Mouse (Mus musculus) ES-E14 (cell line): ENCODE measurements around the gene Mcm9. TPM values are rescaled to one million over a fixed set of nuclear protein-coding genes. Genes with fewer than 3 reads are reported as not detected.
"Not testable (repeated sequence)": the region's sequence is repeated elsewhere in the genome, so short reads cannot be mapped to it uniquely, and the experiment has no call there.

Experiments
- DNase-seq: peaks from one replicate; pipeline ENCODE4 v3.0.0-alpha.2; 2013; ENCODE audit warnings: low read depth, low spot score
- H3K27ac ChIP-seq: 2 replicates; pipeline ENCODE4 v1.5.1; 2012; ENCODE audit warnings: low read depth, mild to moderate bottlenecking, low read length, moderate library complexity, mixed read lengths; ENCODE audit not compliant: poor library complexity, insufficient read depth, severe bottlenecking
- H3K36me3 ChIP-seq: 2 replicates; pipeline ENCODE4 v1.6.1; 2012; ENCODE audit warnings: mild to moderate bottlenecking, low read length, moderate library complexity, mixed read lengths; ENCODE audit not compliant: control insufficient read depth, poor library complexity, insufficient read depth, severe bottlenecking
- H3K4me1 ChIP-seq, 2 experiments: fragments of 150-350 bp in 1 of 2; sonication (generic) in 1 of 2; 2 replicates each; pipeline ENCODE4 v1.6.1; 2012; ENCODE audit warnings: low read length in 2 of 2, mild to moderate bottlenecking in 1 of 2, mixed read lengths in 1 of 2; ENCODE audit not compliant: control insufficient read depth in 2 of 2, insufficient read depth in 2 of 2, poor library complexity in 1 of 2
- H3K4me3 ChIP-seq, 2 experiments: fragments of 150-350 bp in 1 of 2; sonication (generic) in 1 of 2; 2 replicates each; pipeline ENCODE4 v1.5.1; 2012; ENCODE audit warnings: low read length in 2 of 2, low read depth in 1 of 2, mild to moderate bottlenecking in 1 of 2, mixed read lengths in 1 of 2; ENCODE audit not compliant: insufficient read depth in 1 of 2, poor library complexity in 1 of 2, severe bottlenecking in 1 of 2
- H3K9ac ChIP-seq: 2 replicates; pipeline ENCODE4 v1.6.1; 2012; ENCODE audit warnings: low read depth, mild to moderate bottlenecking, low read length, mixed read lengths; ENCODE audit not compliant: poor library complexity, insufficient read depth, severe bottlenecking
- H3K9me3 ChIP-seq: fragments of 150-350 bp; sonication (generic); 2 replicates; pipeline ENCODE4 v1.6.1; 2012; ENCODE audit warnings: low read depth, mild to moderate bottlenecking, low read length; ENCODE audit not compliant: control insufficient read depth, insufficient read depth
- CHD2 ChIP-seq: IDR thresholded peaks from 2 replicates; pipeline ENCODE4 v1.6.1; 2014; ENCODE audit warnings: mild to moderate bottlenecking, low read depth, low read length, inconsistent platforms
- HCFC1 ChIP-seq: IDR thresholded peaks from 2 replicates; pipeline ENCODE4 v1.6.1; 2012; ENCODE audit warnings: low read length, inconsistent platforms, borderline replicate concordance; ENCODE audit not compliant: insufficient read depth
- MAFK ChIP-seq: IDR thresholded peaks from 2 replicates; pipeline ENCODE4 v1.6.1; 2014; ENCODE audit warnings: mild to moderate bottlenecking, low read depth, low read length, inconsistent platforms; ENCODE audit not compliant: insufficient read depth
- ZC3H11A ChIP-seq: IDR thresholded peaks from 2 replicates; pipeline ENCODE4 v1.6.1; 2012; ENCODE audit warnings: low read depth, mild to moderate bottlenecking, inconsistent platforms, low read length, borderline replicate concordance
- ZNF384 ChIP-seq: IDR thresholded peaks from 2 replicates; pipeline ENCODE4 v1.6.1; 2012; ENCODE audit warnings: low read depth, low read length, inconsistent platforms
- in situ Hi-C, 2 experiments: fragments of 600-800 bp; cut with MboI; formaldehyde crosslinking; loops; one replicate each; pipeline ENCODE4 v1.15.1; 2025; ENCODE audit warnings: low sequenced_read_pairs in 2 of 2, inconsistent platforms in 1 of 2; ENCODE audit not compliant: unreplicated experiment in 2 of 2
- total RNA-seq: library from RNA; depleted of rRNA; stranded (reverse); fragments of 300-350 nt; gene quantifications from 2 replicates; pipeline ENCODE4 v1.2.3, GENCODE M21; 2012

Mcm9 gene
- total RNA-seq, 1 experiment: 14.9 TPM

- 0 out of 2 replicates have a peak, but pooled peaks cover 3% of the 10 kb centered on the region for H3K9me3 ChIP-seq
- peak overlapping the region; percentile 33; the same call in 1 of the 2 replicates for H3K9ac ChIP-seq
- peak; percentile 49 for DNase-seq
- in situ Hi-C loops: no loop called here
- H3K4me3 ChIP-seq: peak overlapping the region; percentile 24 to 27; a peak in 3 of 4 replicates
- no peaks in the 10 kb centered on the region for H3K36me3 ChIP-seq
- H3K4me1 ChIP-seq: peaks cover 0 to 6% of the 10 kb centered on the region in 2 experiments; a peak in 2 of 4 replicates
- H3K27ac ChIP-seq: no peak overlapping the region
- TF ChIP-seq CHD2 (no peak), MAFK (no peak), ZNF384 (no peak), HCFC1 (no peak), ZC3H11A (no peak)
Observed at GRCm38 (mm10) chr10:53502875-53503816, 127.1 kb downstream of the Mcm9 start.

- Histone ChIP-seq H3K9me3 (0 out of 2 replicates have a peak, but pooled peaks cover 3% of the 10 kb centered on the region), H3K9ac (no peak overlapping the region), H3K36me3 (no peaks in the 10 kb centered on the region), H3K4me1 (peaks cover 0 to 6% of the 10 kb centered on the region in 2 experiments; a peak in 2 of 4 replicates), H3K4me3 (no peak overlapping the region), H3K27ac (no peak overlapping the region)
- no peak for DNase-seq
- in situ Hi-C loops: no loop called here
- TF ChIP-seq CHD2 (no peak), HCFC1 (no peak), MAFK (no peak), ZNF384 (no peak), ZC3H11A (no peak)
Observed at GRCm38 (mm10) chr10:53502471-53502870, 127.8 kb downstream of the Mcm9 start.

- no peak overlapping the region for H3K27ac ChIP-seq
- in situ Hi-C loops: no loop called here
- no peak overlapping the region for H3K9ac ChIP-seq
Observed at GRCm38 (mm10) chr10:53499518-53499917, 130.7 kb downstream of the Mcm9 start.

GRCm38 (mm10) chr10:53495349-53495748 lies 134.9 kb downstream of the Mcm9 start:
- H3K9ac ChIP-seq, H3K9me3 ChIP-seq, H3K36me3 ChIP-seq, DNase-seq, H3K4me3 ChIP-seq, H3K4me1 ChIP-seq, H3K27ac ChIP-seq, in situ Hi-C loops: not testable (repeated sequence)

More at GRCm38 (mm10) chr10:53499518-53499917, 130.7 kb downstream of the Mcm9 start:
- no peak for DNase-seq
- TF ChIP-seq ZNF384 (no peak), HCFC1 (no peak), ZC3H11A (no peak), MAFK (no peak), CHD2 (no peak)
- peaks cover 0 to 6% of the 10 kb centered on the region in 2 experiments; a peak in 2 of 4 replicates for H3K4me1 ChIP-seq
- H3K9me3 ChIP-seq: peaks cover 3% of the 10 kb centered on the region; the same call in 1 of the 2 replicates
- H3K4me3 ChIP-seq: no peak overlapping the region
- no peaks in the 10 kb centered on the region for H3K36me3 ChIP-seq
